ENCODE assay signal across 23 mouse cellular contexts in genomic region chr16:24653041-24653440, GRCm38 (mm10).
A peak's percentile ranks its signal among the peaks of the same experiment; 100 is the strongest.
DNase-seq lines count a peak whose midpoint lies in the region; ATAC-seq and TF ChIP-seq lines count a peak whose summit lies in the region.
"Had no signal": no experiment of that assay in that cellular context is flagged by ENCODE, and none has a peak within 500 bp of the region (broad histone marks: within the 10 kb centered on the region; RNA-seq: fewer than 3 reads in every experiment).

No protein-coding gene starts in this region.

- H3K27ac ChIP-seq in gastrocnemius, adult 2 months, result peak overlapping the region; percentile 28; the same call in 1 of the 2 replicates
- no peak overlapping the region for H3K27ac ChIP-seq in heart, embryonic 12.5 days (ENCODE audit: poor library complexity, severe bottlenecking)
- H3K27ac ChIP-seq in neural tube, embryonic 13.5 days (replicated peaks), result peak overlapping the region; percentile 24; the same call in 1 of the 2 replicates
- H3K27ac ChIP-seq in neural tube, embryonic 15.5 days (replicated peaks), result no peak overlapping the region
- peak overlapping the region; percentile 39 for H3K27ac ChIP-seq in macrophage
- H3K27ac ChIP-seq in thymus, adult 2 months (ENCODE audit: control insufficient read depth, insufficient read depth, low read length), result no peak overlapping the region
- H3K27ac ChIP-seq: embryonic facial prominence, embryonic 13.5 days; forebrain, embryonic 12.5 days; hindbrain, embryonic 10.5 days; intestine, embryonic 15.5 days; liver, embryonic 13.5 days had no signal

- ATAC-seq in heart, embryonic 12.5 days (ENCODE audit: insufficient number of reproducible peaks, low FRiP score), result no peak
- ATAC-seq in neural tube, embryonic 13.5 days (ENCODE audit: low read depth), result no peak
- ATAC-seq in neural tube, embryonic 15.5 days (ENCODE audit: low FRiP score), result no peak
- ATAC-seq: hindbrain, embryonic 16.5 days; intestine, embryonic 15.5 days; midbrain, embryonic 16.5 days had no signal

- no peak overlapping the region for H3K4me3 ChIP-seq in gastrocnemius, adult 2 months
- H3K4me3 ChIP-seq in heart, embryonic 12.5 days, result no peak overlapping the region
- H3K4me3 ChIP-seq in neural tube, embryonic 13.5 days, result no peak overlapping the region
- no peak overlapping the region for H3K4me3 ChIP-seq in neural tube, embryonic 15.5 days (replicated peaks)
- H3K4me3 ChIP-seq in macrophage (ENCODE audit: inconsistent target), result no peak overlapping the region
- H3K4me3 ChIP-seq in thymus, adult 2 months (ENCODE audit: control insufficient read depth, insufficient read depth, low read length), result no peak overlapping the region
- H3K4me3 ChIP-seq: embryonic facial prominence, embryonic 13.5 days; erythroblast, embryonic 14.5 days; forebrain, embryonic 12.5 days; hindbrain, embryonic 10.5 days; intestine, embryonic 15.5 days; liver, embryonic 13.5 days; myocyte had no signal

- no peak overlapping the region for H3K4me2 ChIP-seq in heart, embryonic 12.5 days
- no peak overlapping the region for H3K4me2 ChIP-seq in neural tube, embryonic 13.5 days
- H3K4me2 ChIP-seq in neural tube, embryonic 15.5 days, result no peak overlapping the region
- H3K4me2 ChIP-seq: embryonic facial prominence, embryonic 13.5 days; forebrain, embryonic 12.5 days; intestine, embryonic 15.5 days; liver, embryonic 13.5 days; lung, embryonic 14.5 days had no signal

- H3K9me3 ChIP-seq in heart, embryonic 12.5 days (replicated peaks), result no peaks in the 10 kb centered on the region
- no peaks in the 10 kb centered on the region for H3K9me3 ChIP-seq in neural tube, embryonic 13.5 days
- no peaks in the 10 kb centered on the region for H3K9me3 ChIP-seq in neural tube, embryonic 15.5 days (replicated peaks)
- H3K9me3 ChIP-seq: embryonic facial prominence, embryonic 13.5 days; forebrain, embryonic 12.5 days; hindbrain, embryonic 10.5 days; intestine, embryonic 15.5 days; liver, embryonic 13.5 days had no signal

- DNase-seq in gastrocnemius, adult 2 months, result no peak
- no peak for DNase-seq in gastrocnemius, postnatal 14 days
- peak; percentile 25 to 30 for DNase-seq in heart, postnatal 10 days
- DNase-seq in thymus, adult 2 months, result no peak
- DNase-seq: adrenal gland, postnatal 10 days; embryo, embryonic 11 days; kidney, adult 8-10 months; kidney, postnatal 25 days; liver, embryonic 13.5 days; lung, embryonic 14.5 days; thymus, postnatal 25 days had no signal

- 73% methylated on average over 5 of the region's 5 CpGs for WGBS in heart, embryonic 12.5 days
- 73% methylated on average over 5 of the region's 5 CpGs for WGBS in neural tube, embryonic 13.5 days
- WGBS in neural tube, embryonic 15.5 days, result 66% methylated on average over 5 of the region's 5 CpGs
- WGBS in macrophage (ENCODE audit: missing documents), result 59% methylated on average over 5 of the region's 5 CpGs
- WGBS in thymus, adult 2 months, result 91% methylated on average over 5 of the region's 5 CpGs

- intact Hi-C loops in gastrocnemius, adult 2 months (cut with DNase I), result no loop called here
- intact Hi-C loops in gastrocnemius, postnatal 14 days (cut with DNase I; ENCODE audit: low total_unique reads), result no loop called here
- intact Hi-C loops in heart, postnatal 10 days (cut with DNase I), result no loop called here

- 0 out of 2 replicates have a peak, but pooled peaks cover 7% of the 10 kb centered on the region for H3K36me3 ChIP-seq in heart, embryonic 12.5 days
- no peaks in the 10 kb centered on the region for H3K36me3 ChIP-seq in neural tube, embryonic 13.5 days
- H3K36me3 ChIP-seq in neural tube, embryonic 15.5 days, result no peaks in the 10 kb centered on the region
- no peaks in the 10 kb centered on the region for H3K36me3 ChIP-seq in macrophage (ENCODE audit: inconsistent target)
- H3K36me3 ChIP-seq in thymus, adult 2 months (ENCODE audit: control insufficient read depth, insufficient read depth, low read length), result no peaks in the 10 kb centered on the region
- H3K36me3 ChIP-seq: forebrain, embryonic 12.5 days; hindbrain, embryonic 10.5 days; intestine, embryonic 15.5 days; liver, embryonic 13.5 days had no signal

- H3K27me3 ChIP-seq in heart, embryonic 12.5 days (replicated peaks), result no peaks in the 10 kb centered on the region
- H3K27me3 ChIP-seq in neural tube, embryonic 13.5 days, result no peaks in the 10 kb centered on the region
- no peaks in the 10 kb centered on the region for H3K27me3 ChIP-seq in neural tube, embryonic 15.5 days (replicated peaks)
- H3K27me3 ChIP-seq in thymus, adult 2 months (ENCODE audit: control insufficient read depth, insufficient read depth, low read length), result no peaks in the 10 kb centered on the region
- H3K27me3 ChIP-seq: embryonic facial prominence, embryonic 13.5 days; intestine, embryonic 15.5 days; liver, embryonic 13.5 days had no signal

- no peak for TF ChIP-seq CTCF in gastrocnemius, adult 2 months (IDR thresholded peaks at IDR 0.05)
- TF ChIP-seq CTCF in thymus, adult 2 months (IDR thresholded peaks at IDR 0.05; ENCODE audit: borderline replicate concordance, control insufficient read depth, extremely low read depth, insufficient read depth, low read length, poor library complexity), result no peak

- no peak for TF ChIP-seq POLR2A in thymus, adult 2 months (IDR thresholded peaks at IDR 0.05; ENCODE audit: control insufficient read depth, extremely low read depth, insufficient read depth, low read length, poor library complexity)

- peaks cover 3% of the 10 kb centered on the region; the same call in 1 of the 2 replicates for H3K4me1 ChIP-seq in heart, embryonic 12.5 days (replicated peaks)
- peaks cover 9% of the 10 kb centered on the region; the same call in 1 of the 2 replicates for H3K4me1 ChIP-seq in neural tube, embryonic 13.5 days (replicated peaks)
- peaks cover 7% of the 10 kb centered on the region; the same call in 1 of the 2 replicates for H3K4me1 ChIP-seq in neural tube, embryonic 15.5 days
- peaks cover 17% of the 10 kb centered on the region for H3K4me1 ChIP-seq in thymus, adult 2 months (replicated peaks; ENCODE audit: control insufficient read depth, insufficient read depth, low read length)
- H3K4me1 ChIP-seq: embryonic facial prominence, embryonic 13.5 days; hindbrain, embryonic 10.5 days; intestine, embryonic 15.5 days; liver, embryonic 13.5 days had no signal

- H3K79me2 ChIP-seq in macrophage (ENCODE audit: inconsistent target), result no peaks in the 10 kb centered on the region

- H3K9ac ChIP-seq in heart, embryonic 12.5 days, result no peak overlapping the region
- H3K9ac ChIP-seq in neural tube, embryonic 13.5 days, result no peak overlapping the region
- H3K9ac ChIP-seq in neural tube, embryonic 15.5 days (replicated peaks), result no peak overlapping the region
- H3K9ac ChIP-seq: embryonic facial prominence, embryonic 13.5 days; forebrain, embryonic 12.5 days; intestine, embryonic 15.5 days; liver, embryonic 13.5 days; lung, embryonic 14.5 days had no signal

Comparison
In these comparisons a context has a peak if more than half of its experiments do, and no peak if none do; other contexts are left out.
1. H3K27ac ChIP-seq: peak in gastrocnemius, adult 2 months (single experiment), neural tube, embryonic 13.5 days (single experiment) and macrophage (single experiment); none in heart, embryonic 12.5 days (single experiment), neural tube, embryonic 15.5 days (single experiment) and thymus, adult 2 months (single experiment).
2. DNase-seq: peak in heart, postnatal 10 days (2 of 2); none in gastrocnemius, adult 2 months (single experiment), gastrocnemius, postnatal 14 days (single experiment) and thymus, adult 2 months (single experiment).